Mouse (Mus musculus) liver, embryonic 14.5 days (tissue): ENCODE measurements at regions not wholly inside any gene's neighbourhood (a gene's known extent, or its start where the extent isn't known, plus 50 kb on each side); places are given as distances from the start of the nearest gene placed in this dataset.
"Not testable (repeated sequence)": the region's sequence is repeated elsewhere in the genome, so short reads cannot be mapped to it uniquely, and the experiment has no call there.

Source experiments
- CTCF ChIP-seq: IDR thresholded peaks from 2 replicates; pipeline ENCODE4 v1.5.1; 2016; ENCODE audit warnings: antibody characterized with exemption, low read depth, control low read depth
- EP300 ChIP-seq: IDR thresholded peaks from 2 replicates; pipeline ENCODE4 v1.6.1; 2016; ENCODE audit warnings: antibody characterized with exemption, low read depth

DNA sequence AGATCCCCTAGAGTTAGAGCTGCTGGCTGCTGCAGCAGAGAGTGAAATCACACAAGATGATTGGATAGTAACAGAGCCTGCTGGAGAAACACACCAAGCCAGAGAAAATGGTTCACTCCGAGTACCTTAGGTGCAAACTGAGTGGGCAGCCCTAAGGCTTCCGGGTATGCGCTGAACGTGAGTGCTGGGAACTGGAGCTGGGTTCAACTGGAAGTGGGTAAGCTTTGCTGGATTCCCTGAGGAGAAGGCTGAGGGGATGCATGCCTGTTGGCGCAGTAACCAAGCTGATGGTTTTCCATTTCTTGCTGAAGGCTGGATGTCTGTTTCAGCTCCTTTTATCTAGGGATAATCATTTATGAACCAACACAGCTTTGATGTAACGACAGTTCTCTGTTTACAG is 53.3 kb upstream of the Vmn1r3 start:
- TF ChIP-seq CTCF, EP300: not testable (repeated sequence)
